ENCODE assay signal across 14 mouse cellular contexts in the genomic region with DNA sequence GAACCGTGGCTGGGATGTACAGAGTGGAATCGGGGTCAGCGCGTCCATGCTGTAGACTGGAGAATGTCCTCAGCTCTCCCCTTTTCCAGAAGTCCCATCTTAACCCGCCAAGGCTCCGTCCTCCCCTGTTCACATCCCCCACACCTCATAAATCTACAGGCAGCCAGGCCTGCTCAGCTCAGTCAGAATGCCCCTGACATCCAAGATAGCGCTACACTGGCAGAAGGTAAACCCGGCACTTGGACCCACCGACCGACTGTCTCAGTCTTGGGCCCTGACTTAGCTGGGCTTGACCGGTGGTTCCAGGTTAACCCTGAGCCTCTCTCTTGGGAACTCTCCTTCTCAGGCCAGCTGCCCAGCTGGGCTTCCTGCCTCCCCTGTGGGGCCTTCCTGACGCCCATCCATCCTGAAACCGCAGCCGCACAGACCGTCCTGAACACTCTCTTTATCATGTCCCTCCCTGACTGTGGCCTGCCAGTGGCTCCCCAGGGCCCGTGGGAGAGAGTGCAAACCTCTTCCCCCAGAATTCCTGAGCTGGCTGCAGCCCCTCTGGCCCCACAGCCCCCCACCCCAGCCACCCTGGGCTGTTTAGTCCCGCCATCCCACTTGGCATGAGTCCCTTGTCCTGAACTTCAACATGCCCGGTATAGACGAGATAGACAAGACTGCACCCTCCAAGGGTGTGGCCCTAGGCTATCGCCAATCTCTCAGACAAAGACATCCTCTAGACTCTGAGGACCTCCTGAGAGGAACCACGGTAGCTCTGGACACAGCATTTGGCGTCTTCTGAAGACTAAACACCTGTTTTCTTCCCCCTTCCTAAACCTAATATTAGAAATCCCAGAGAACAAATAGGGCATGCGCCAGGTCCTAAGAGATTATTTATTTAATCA. TPM values are rescaled to one million over a fixed set of nuclear protein-coding genes. Genes with fewer than 3 reads are reported as not detected.
DNase-seq lines count a peak whose midpoint lies in the region; ATAC-seq and TF ChIP-seq lines count a peak whose summit lies in the region.
"Had no signal": no experiment of that assay in that cellular context is flagged by ENCODE, and none has a peak within 500 bp of the region (broad histone marks: within the 10 kb centered on the region; RNA-seq: fewer than 3 reads in every experiment).

No protein-coding gene starts in this region.

- H3K36me3 ChIP-seq in heart, embryonic 11.5 days (ENCODE audit: control insufficient read depth, insufficient read depth, low read length): no peaks in the 10 kb centered on the region
- H3K36me3 ChIP-seq in E14TG2a.4 (ENCODE audit: insufficient read depth, low read length): no peaks in the 10 kb centered on the region
- H3K36me3 ChIP-seq in hindbrain, embryonic 13.5 days: peaks cover 4% of the 10 kb centered on the region; the same call in 1 of the 2 replicates
- H3K36me3 ChIP-seq: G1E; intestine, embryonic 15.5 days had no signal

- no peak overlapping the region for H3K27ac ChIP-seq in heart, embryonic 11.5 days (ENCODE audit: low read depth, low read length)
- H3K27ac ChIP-seq in hindbrain, embryonic 13.5 days: peak overlapping the region; percentile 19; the same call in 1 of the 2 replicates
- H3K27ac ChIP-seq: intestine, embryonic 15.5 days had no signal

- H3K4me2 ChIP-seq in heart, embryonic 11.5 days: no peak overlapping the region
- H3K4me2 ChIP-seq in hindbrain, embryonic 13.5 days: no peak overlapping the region

- 0 out of 2 replicates have a peak overlapping the region, but pooled peaks have one; percentile 0 for H3K9ac ChIP-seq in heart, embryonic 11.5 days (ENCODE audit: low read depth, low read length)
- H3K9ac ChIP-seq in hindbrain, embryonic 13.5 days: peak overlapping the region; percentile 40; the same call in 1 of the 2 replicates
- H3K9ac ChIP-seq: intestine, embryonic 15.5 days had no signal

- H3K4me1 ChIP-seq in heart, embryonic 11.5 days (ENCODE audit: control insufficient read depth, insufficient read depth, low read length): peaks cover 38% of the 10 kb centered on the region
- H3K4me1 ChIP-seq in E14TG2a.4 (replicated peaks; ENCODE audit: low read depth, low read length): peaks cover 52% of the 10 kb centered on the region
- peaks cover 72% of the 10 kb centered on the region for H3K4me1 ChIP-seq in hindbrain, embryonic 13.5 days (replicated peaks)

- no peak for ATAC-seq in heart, embryonic 11.5 days (replicated peaks; ENCODE audit: insufficient number of reproducible peaks, low FRiP score, low TSS enrichment)
- no peak for ATAC-seq in hindbrain, embryonic 13.5 days (ENCODE audit: low FRiP score)
- ATAC-seq: intestine, embryonic 15.5 days had no signal

- 44% methylated on average over 23 of the region's 23 CpGs for WGBS in heart, embryonic 11.5 days (ENCODE audit: insufficient replicate concordance)
- WGBS in hindbrain, embryonic 13.5 days: 53% methylated on average over 23 of the region's 23 CpGs

- H3K27me3 ChIP-seq in heart, embryonic 11.5 days (ENCODE audit: control insufficient read depth, insufficient read depth, low read length): 0 out of 2 replicates have a peak, but pooled peaks cover 2% of the 10 kb centered on the region
- no peaks in the 10 kb centered on the region for H3K27me3 ChIP-seq in E14TG2a.4 (ENCODE audit: insufficient read depth, low read length)
- no peaks in the 10 kb centered on the region for H3K27me3 ChIP-seq in hindbrain, embryonic 13.5 days
- H3K27me3 ChIP-seq: intestine, embryonic 15.5 days had no signal

- H3K4me3 ChIP-seq in heart, embryonic 11.5 days (ENCODE audit: low read depth, low read length): no peak overlapping the region
- H3K4me3 ChIP-seq in E14TG2a.4 (replicated peaks; ENCODE audit: low read length): 0 out of 2 replicates have a peak overlapping the region, but pooled peaks have one; percentile 7
- no peak overlapping the region for H3K4me3 ChIP-seq in hindbrain, embryonic 13.5 days
- H3K4me3 ChIP-seq: intestine, embryonic 15.5 days had no signal

- H3K9me3 ChIP-seq in heart, embryonic 11.5 days (replicated peaks; ENCODE audit: control insufficient read depth, low read length): no peaks in the 10 kb centered on the region
- H3K9me3 ChIP-seq in E14TG2a.4 (ENCODE audit: low read length): no peaks in the 10 kb centered on the region
- H3K9me3 ChIP-seq in hindbrain, embryonic 13.5 days: no peaks in the 10 kb centered on the region
- H3K9me3 ChIP-seq: G1E; intestine, embryonic 15.5 days had no signal

- TF ChIP-seq CTCF in E14TG2a.4 (conservative IDR thresholded peaks at IDR 0.05; ENCODE audit: low read length): no peak

- DNase-seq in heart, postnatal 4 days: no peak
- DNase-seq in kidney, postnatal 4 days: peak; percentile 47 to 61
- no peak for DNase-seq in kidney, postnatal 10 days
- DNase-seq in adipocyte (ENCODE audit: low spot score): no peak
- no peak for DNase-seq in embryo, embryonic 11 days
- DNase-seq: adrenal gland, postnatal 36 days; cerebellum, postnatal 36 days; retina, postnatal 1 day; thymus, postnatal 25 days had no signal

RNA-seq across cellular contexts. Expression of gene Ephb2, which starts 37.9 kb away (rescaled TPM):
- polyA plus RNA-seq in heart, embryonic 11.5 days (2014; fragmentation: Nextera tagmentation; extraction: Ambion mirVana): 2.5 and 2.7 TPM in 2 replicates
- total RNA-seq in heart, postnatal 4 days (2021): 1 to 10 TPM; 1.9 to 2.3 TPM
- 14.9 and 16.5 TPM in 2 replicates for polyA plus RNA-seq in hindbrain, embryonic 13.5 days (2015; fragmentation: Nextera tagmentation; extraction: Ambion mirVana)

Comparison
In these comparisons a context has a peak if more than half of its experiments do, and no peak if none do; other contexts are left out.
1. DNase-seq: peak in kidney, postnatal 4 days (2 of 2); none in heart, postnatal 4 days (single experiment), kidney, postnatal 10 days (single experiment), adipocyte (single experiment) and embryo, embryonic 11 days (single experiment).